Mouse (Mus musculus): ENCODE results near the gene Ruvbl1. TPM values are rescaled to one million over a fixed set of nuclear protein-coding genes. Genes with fewer than 3 reads are reported as not detected.

The Ruvbl1 gene
- polyA plus RNA-seq, 1 experiment from 2014 or later: 117 TPM

GRCm38 (mm10) chr6:88500405-88500767, 35.2 kb downstream of the Ruvbl1 start:
- no peak overlapping the region for H3K27ac ChIP-seq
- H3K9ac ChIP-seq: peak overlapping the region; percentile 76; the same call in 1 of the 2 replicates
- H3K4me3 ChIP-seq: peak overlapping the region; percentile 53
- peaks cover 57% of the 10 kb centered on the region for H3K36me3 ChIP-seq
- WGBS: 5% methylated on average over 3 of the region's 3 CpGs
- H3K4me2 ChIP-seq (replicated peaks): peak overlapping the region; percentile 90
- no peaks in the 10 kb centered on the region for H3K9me3 ChIP-seq (replicated peaks)
- H3K4me1 ChIP-seq: peaks cover 8% of the 10 kb centered on the region
- ATAC-seq (ENCODE audit: low FRiP score): peak; percentile 5; the same call in 1 of the 2 replicates
- no peaks in the 10 kb centered on the region for H3K27me3 ChIP-seq

GRCm38 (mm10) chr6:88502030-88502970, 37.1 kb downstream of the Ruvbl1 start:
- H3K4me2 ChIP-seq (replicated peaks): no peak overlapping the region
- no peak overlapping the region for H3K4me3 ChIP-seq
- no peak for ATAC-seq (ENCODE audit: low FRiP score)
- H3K9ac ChIP-seq: no peak overlapping the region
- peaks cover 8% of the 10 kb centered on the region for H3K4me1 ChIP-seq
- H3K27me3 ChIP-seq: no peaks in the 10 kb centered on the region
- 84% methylated on average over 13 of the region's 13 CpGs for WGBS
- peaks cover 66% of the 10 kb centered on the region for H3K36me3 ChIP-seq
- no peak overlapping the region for H3K27ac ChIP-seq
- no peaks in the 10 kb centered on the region for H3K9me3 ChIP-seq (replicated peaks)

GRCm38 (mm10) chr6:88503044-88503443, 37.8 kb downstream of the Ruvbl1 start:
- Histone ChIP-seq H3K36me3 (peaks cover 66% of the 10 kb centered on the region), H3K4me1 (peaks cover 8% of the 10 kb centered on the region), H3K27me3 (no peaks in the 10 kb centered on the region), H3K4me2 (replicated peaks) (no peak overlapping the region), H3K27ac (no peak overlapping the region), H3K9ac (no peak overlapping the region), H3K4me3 (no peak overlapping the region), H3K9me3 (replicated peaks) (no peaks in the 10 kb centered on the region)
- 94% methylated on average over 4 of the region's 4 CpGs for WGBS
- no peak for ATAC-seq (ENCODE audit: low FRiP score)

- Histone ChIP-seq H3K4me1 (peaks cover 17% of the 10 kb centered on the region), H3K9ac (no peak overlapping the region), H3K36me3 (peaks cover 67% of the 10 kb centered on the region), H3K27ac (no peak overlapping the region), H3K27me3 (no peaks in the 10 kb centered on the region), H3K4me2 (replicated peaks) (no peak overlapping the region), H3K4me3 (no peak overlapping the region), H3K9me3 (replicated peaks) (no peaks in the 10 kb centered on the region)
- 93% methylated on average over 8 of the region's 8 CpGs for WGBS
- ATAC-seq (ENCODE audit: low FRiP score): no peak
Measured at GRCm38 (mm10) chr6:88513984-88514383, 48.8 kb downstream of the Ruvbl1 start.

GRCm38 (mm10) chr6:88514546-88514945, 49.3 kb downstream of the Ruvbl1 start:
- no peak overlapping the region for H3K4me3 ChIP-seq
- H3K4me2 ChIP-seq (replicated peaks): no peak overlapping the region
- no peaks in the 10 kb centered on the region for H3K27me3 ChIP-seq
- H3K27ac ChIP-seq: no peak overlapping the region
- 93% methylated on average over 4 of the region's 4 CpGs for WGBS
- no peak for ATAC-seq (ENCODE audit: low FRiP score)
- no peaks in the 10 kb centered on the region for H3K9me3 ChIP-seq (replicated peaks)
- peaks cover 63% of the 10 kb centered on the region for H3K36me3 ChIP-seq
- H3K9ac ChIP-seq: no peak overlapping the region
- H3K4me1 ChIP-seq: peaks cover 20% of the 10 kb centered on the region

GRCm38 (mm10) chr6:88515971-88516370, 50.8 kb downstream of the Ruvbl1 start:
- Histone ChIP-seq H3K4me3 (no peak overlapping the region), H3K27me3 (no peaks in the 10 kb centered on the region), H3K27ac (no peak overlapping the region), H3K9me3 (replicated peaks) (no peaks in the 10 kb centered on the region), H3K4me2 (replicated peaks) (no peak overlapping the region), H3K9ac (no peak overlapping the region), H3K4me1 (peaks cover 23% of the 10 kb centered on the region), H3K36me3 (peaks cover 49% of the 10 kb centered on the region)
- WGBS: 85% methylated on average over 8 of the region's 8 CpGs
- no peak for ATAC-seq (ENCODE audit: low FRiP score)

GRCm38 (mm10) chr6:88516667-88517066, 51.5 kb downstream of the Ruvbl1 start:
- no peak overlapping the region for H3K27ac ChIP-seq
- H3K4me2 ChIP-seq (replicated peaks): peak overlapping the region; percentile 66; the same call in 1 of the 2 replicates
- WGBS: 79% methylated on average over 5 of the region's 5 CpGs
- H3K4me1 ChIP-seq: peaks cover 23% of the 10 kb centered on the region
- no peaks in the 10 kb centered on the region for H3K27me3 ChIP-seq
- H3K4me3 ChIP-seq: no peak overlapping the region
- no peak for ATAC-seq (ENCODE audit: low FRiP score)
- H3K9ac ChIP-seq: no peak overlapping the region
- no peaks in the 10 kb centered on the region for H3K9me3 ChIP-seq (replicated peaks)
- H3K36me3 ChIP-seq: peaks cover 42% of the 10 kb centered on the region

GRCm38 (mm10) chr6:88517701-88518403, 52.6 kb downstream of the Ruvbl1 start:
- Histone ChIP-seq H3K4me2 (replicated peaks) (peak overlapping the region; percentile 66), H3K9me3 (replicated peaks) (no peaks in the 10 kb centered on the region), H3K9ac (peak overlapping the region; percentile 94), H3K4me3 (peak overlapping the region; percentile 80), H3K4me1 (peaks cover 23% of the 10 kb centered on the region), H3K36me3 (peaks cover 30% of the 10 kb centered on the region), H3K27ac (peak overlapping the region; percentile 87), H3K27me3 (no peaks in the 10 kb centered on the region; the same call in 1 of the 2 replicates)
- WGBS: 17% methylated on average over 18 of the region's 18 CpGs
- no peak for ATAC-seq (ENCODE audit: low FRiP score)

GRCm38 (mm10) chr6:88518404-88519263, 53.4 kb downstream of the Ruvbl1 start, which contains the start of gene Sec61a1:
Sec61a1 (minus strand) TSS chr6:88518905.
- Histone ChIP-seq H3K27ac (peak within 1 kb of the TSS; percentile 87), H3K9me3 (replicated peaks) (no peaks in the 10 kb centered on the region), H3K4me3 (peak within 1 kb of the TSS; percentile 80), H3K27me3 (no peaks in the 10 kb centered on the region; the same call in 1 of the 2 replicates), H3K4me1 (peaks cover 23% of the 10 kb centered on the region), H3K4me2 (replicated peaks) (peak within 1 kb of the TSS; percentile 66), H3K9ac (peak within 1 kb of the TSS; percentile 94), H3K36me3 (peaks cover 28% of the 10 kb centered on the region)
- ATAC-seq (ENCODE audit: low FRiP score): peak; percentile 98
- WGBS: under 1% methylated on average over 80 of the region's 80 CpGs

GRCm38 (mm10) chr6:88521821-88522220, 56.6 kb downstream of the Ruvbl1 start:
- WGBS: 89% methylated on average over 7 of the region's 7 CpGs
- Histone ChIP-seq H3K36me3 (no peaks in the 10 kb centered on the region), H3K9ac (no peak overlapping the region), H3K4me3 (no peak overlapping the region), H3K4me2 (replicated peaks) (no peak overlapping the region), H3K27ac (no peak overlapping the region), H3K27me3 (no peaks in the 10 kb centered on the region; the same call in 1 of the 2 replicates), H3K9me3 (replicated peaks) (no peaks in the 10 kb centered on the region), H3K4me1 (peaks cover 17% of the 10 kb centered on the region)
- no peak for ATAC-seq (ENCODE audit: low FRiP score)

GRCm38 (mm10) chr6:88522606-88523005, 57.4 kb downstream of the Ruvbl1 start:
- no peak overlapping the region for H3K9ac ChIP-seq
- no peak overlapping the region for H3K4me2 ChIP-seq (replicated peaks)
- no peaks in the 10 kb centered on the region; the same call in 1 of the 2 replicates for H3K27me3 ChIP-seq
- ATAC-seq (ENCODE audit: low FRiP score): no peak
- peaks cover 10% of the 10 kb centered on the region for H3K4me1 ChIP-seq
- 63% methylated on average over 3 of the region's 3 CpGs for WGBS
- no peak overlapping the region for H3K27ac ChIP-seq
- no peak overlapping the region for H3K4me3 ChIP-seq
- H3K36me3 ChIP-seq: no peaks in the 10 kb centered on the region
- no peaks in the 10 kb centered on the region for H3K9me3 ChIP-seq (replicated peaks)

All from hindbrain, embryonic 12.5 days (tissue).